Mouse (Mus musculus) left cerebral cortex, adult 18-20 months (tissue): Measurements from ENCODE around the gene Cbln1. TPM values are rescaled to one million over a fixed set of nuclear protein-coding genes. Genes with fewer than 3 reads are reported as not detected.

Experiments
- DNase-seq, 2 experiments: peaks; one replicate each; pipeline ENCODE4 v3.0.0; 2021 to 2022; ENCODE audit warnings: low spot score in 2 of 2, mixed read lengths in 1 of 2
- total RNA-seq, 2 experiments: library from RNA; stranded (reverse); gene quantifications; 2 replicates each; pipeline ENCODE4 v1.2.3; 2021

Gene Cbln1
- total RNA-seq, 2 experiments from 2014 or later, result 6.9 to 10.4 TPM

- DNase-seq, result peak in 1 of 2 experiments; percentile 8
These were observed 2.2 kb downstream of the Cbln1 start for GRCm38 (mm10) chr8:87469931-87470833.

DNA sequence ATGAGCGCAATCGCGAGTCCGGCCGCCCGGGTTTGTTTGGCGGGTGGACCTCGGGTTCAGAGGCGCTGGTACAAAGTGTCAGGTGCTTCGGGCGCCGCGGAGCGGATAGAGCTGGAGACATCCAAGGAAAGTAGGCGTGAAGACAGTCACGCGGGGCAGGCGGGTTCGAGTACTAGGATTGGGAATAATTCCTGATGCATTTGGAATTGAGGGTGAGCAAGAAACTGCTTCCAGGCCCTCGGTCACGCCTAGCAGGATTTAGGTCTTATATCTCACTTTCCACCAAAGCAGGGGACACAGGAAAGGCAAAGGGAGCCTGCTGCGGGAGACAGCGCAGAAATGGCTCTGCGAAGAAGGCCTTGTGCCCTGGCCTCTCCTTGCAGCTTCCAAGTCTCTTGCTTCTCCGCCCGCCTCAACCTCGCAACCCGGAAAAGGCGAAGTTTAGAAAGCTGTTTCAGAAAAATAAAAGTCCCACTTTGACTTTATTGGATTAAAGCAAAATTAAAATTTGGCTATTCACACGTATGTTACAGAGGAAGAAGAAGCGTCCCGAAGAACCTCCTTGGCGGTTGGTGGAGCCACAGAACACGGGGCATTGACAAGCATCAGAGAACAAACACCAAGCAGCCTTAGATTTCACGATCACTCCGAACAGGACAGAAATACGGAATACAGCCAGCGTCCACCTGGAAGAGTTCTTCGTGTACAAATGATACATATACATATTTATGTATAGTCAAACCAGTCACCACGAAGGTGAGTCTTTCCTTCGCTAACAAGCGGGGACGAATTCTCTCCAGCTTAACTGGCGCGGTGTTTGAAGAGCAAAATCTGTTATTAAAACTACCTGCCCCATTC lies 3.2 kb downstream of the Cbln1 start:
- no peak for DNase-seq

DNA sequence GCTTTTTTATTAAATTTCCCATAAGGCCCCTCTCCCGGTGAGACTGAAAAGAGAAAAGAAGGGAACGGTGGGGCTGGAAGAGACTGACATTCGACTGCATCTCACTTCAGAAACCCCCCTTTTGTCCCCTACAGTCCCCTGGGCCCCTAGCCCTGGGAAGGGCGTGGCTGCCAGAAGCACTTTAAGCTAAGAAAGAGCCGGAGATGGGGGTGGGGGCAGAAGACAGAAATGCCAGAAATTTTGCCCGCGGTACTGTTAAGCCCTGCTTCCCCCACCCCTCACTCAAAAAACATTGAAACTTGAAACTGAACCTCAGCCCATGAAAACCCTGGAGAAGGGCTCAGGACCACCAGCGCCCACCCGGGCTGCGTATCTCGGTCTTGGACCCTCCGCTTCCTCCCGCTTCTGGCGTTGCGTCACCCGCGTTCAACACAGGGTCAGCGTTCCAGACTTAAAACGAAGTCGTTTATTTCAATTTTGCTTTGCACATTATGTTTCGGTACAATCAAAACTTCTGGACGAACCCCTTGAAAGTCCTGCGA lies 3.9 kb downstream of the Cbln1 start:
- DNase-seq, result no peak

GRCm38 (mm10) chr8:87467906-87468305 lies 4.5 kb downstream of the Cbln1 start:
- DNase-seq, result no peak

GRCm38 (mm10) chr8:87466936-87467602 lies 5.3 kb downstream of the Cbln1 start:
- no peak for DNase-seq

- DNase-seq, result no peak
These were observed 6.1 kb downstream of the Cbln1 start for GRCm38 (mm10) chr8:87466335-87466734.

- DNase-seq, result no peak
These were observed 8.0 kb downstream of the Cbln1 start for GRCm38 (mm10) chr8:87464446-87464845.

GRCm38 (mm10) chr8:87461801-87462200 lies 10.6 kb downstream of the Cbln1 start:
- no peak for DNase-seq

DNA sequence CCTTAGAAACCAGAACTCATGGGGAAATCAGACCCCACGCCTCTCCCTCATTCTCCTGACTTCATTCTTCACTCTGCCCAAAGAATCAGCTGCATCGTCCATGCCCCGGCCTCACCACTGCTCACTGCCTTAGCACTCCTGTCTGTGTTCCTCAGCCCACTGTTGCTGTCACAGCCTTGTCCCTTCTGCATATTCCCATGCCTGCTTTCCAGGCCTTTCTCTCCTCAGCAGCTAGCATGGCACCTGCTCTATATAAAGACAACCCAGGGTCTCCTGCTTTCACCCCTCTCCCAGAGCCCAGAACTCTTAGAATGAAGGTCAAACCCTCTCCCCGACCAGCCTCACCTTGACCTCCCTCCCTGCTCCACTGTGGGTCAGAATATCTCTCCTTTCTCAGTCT lies 15.5 kb downstream of the Cbln1 start:
- no peak for DNase-seq

GRCm38 (mm10) chr8:87452815-87453214 lies 19.6 kb downstream of the Cbln1 start:
- no peak for DNase-seq

GRCm38 (mm10) chr8:87451737-87452136 lies 20.7 kb downstream of the Cbln1 start:
- no peak for DNase-seq

- no peak for DNase-seq
These were observed 37.8 kb downstream of the Cbln1 start for GRCm38 (mm10) chr8:87434592-87434991.

DNA sequence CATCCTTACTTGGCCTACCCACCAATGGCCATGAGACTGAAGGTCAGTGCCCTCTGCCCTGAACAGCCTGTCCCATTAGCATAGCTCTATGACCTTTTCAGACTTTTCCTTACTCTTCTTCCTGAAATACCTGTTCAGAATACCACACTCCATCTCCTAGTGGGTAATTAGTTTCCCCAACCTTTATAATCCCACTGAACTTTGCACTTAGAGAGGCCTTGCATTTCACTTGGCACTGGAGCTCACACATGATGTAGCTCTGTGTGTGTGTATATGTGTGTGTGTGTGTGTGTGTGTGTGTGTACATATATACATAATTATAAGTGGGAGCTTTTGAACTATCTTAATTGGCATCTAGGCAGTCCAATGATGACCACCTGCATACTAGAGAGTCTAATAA lies 45.2 kb downstream of the Cbln1 start:
- DNase-seq, result no peak

- no peak for DNase-seq
These were observed 47.7 kb downstream of the Cbln1 start for GRCm38 (mm10) chr8:87424706-87425105.

GRCm38 (mm10) chr8:87421697-87422096 lies 50.7 kb downstream of the Cbln1 start:
- no peak for DNase-seq

Other genes with a start within 250 kb of the Cbln1 start
- not detected for gene 4933402J07Rik, start 91.2 kb upstream of the Cbln1 start, total RNA-seq